Mouse (Mus musculus) heart, embryonic 12.5 days (tissue): ENCODE measurements at regions not wholly inside any gene's neighbourhood (a gene's known extent, or its start where the extent isn't known, plus 50 kb on each side); places are given as distances from the start of the nearest gene placed in this dataset.

Source experiments
- ATAC-seq: fragments of 200-750 bp; cut with Nextera tagmentation; 2 replicates; pipeline ENCODE4 v1.8.0; 2017; ENCODE audit warnings: moderate TSS enrichment, moderate library complexity; ENCODE audit not compliant: insufficient number of reproducible peaks, low FRiP score
- H3K27ac ChIP-seq: fragments of 300-500 bp; sonication (generic); 2 replicates; pipeline ENCODE4 v1.5.1; 2016; ENCODE audit warnings: mild to moderate bottlenecking, moderate library complexity; ENCODE audit not compliant: poor library complexity, severe bottlenecking
- H3K27me3 ChIP-seq: fragments of 300-500 bp; sonication (generic); replicated peaks from 2 replicates; pipeline ENCODE4 v1.6.1; 2016; ENCODE audit warnings: mild to moderate bottlenecking, moderate library complexity
- H3K36me3 ChIP-seq: fragments of 300-500 bp; sonication (generic); 2 replicates; pipeline ENCODE4 v1.6.1; 2016; ENCODE audit warnings: mild to moderate bottlenecking, moderate library complexity
- H3K4me1 ChIP-seq: fragments of 300-500 bp; sonication (generic); replicated peaks from 2 replicates; pipeline ENCODE4 v1.6.1; 2016; ENCODE audit warnings: mild to moderate bottlenecking
- H3K4me2 ChIP-seq: fragments of 300-500 bp; sonication (generic); 2 replicates; pipeline ENCODE4 v1.6.1; 2016; ENCODE audit warnings: mild to moderate bottlenecking, moderate library complexity
- H3K4me3 ChIP-seq: fragments of 300-500 bp; sonication (generic); 2 replicates; pipeline ENCODE4 v1.5.1; 2016; ENCODE audit warnings: mild to moderate bottlenecking
- H3K9ac ChIP-seq: fragments of 300-500 bp; sonication (generic); 2 replicates; pipeline ENCODE4 v1.6.1; 2016; ENCODE audit warnings: mild to moderate bottlenecking, moderate library complexity
- H3K9me3 ChIP-seq: fragments of 300-500 bp; sonication (generic); replicated peaks from 2 replicates; pipeline ENCODE4 v1.6.1; 2016; ENCODE audit warnings: mild to moderate bottlenecking, moderate library complexity
- WGBS: fragments of 180-500 bp; shearing (Covaris S2); methylation state at CpG from one replicate; pipeline ENCODE4 v1.1.7; 2016; 5-methylcytosine and 5-hydroxymethylcytosine counted together

GRCm38 (mm10) chr10:122566601-122567000 is 112.0 kb upstream of the Ppm1h start:
- no peak overlapping the region for H3K4me3 ChIP-seq
- no peak overlapping the region for H3K27ac ChIP-seq
- ATAC-seq = no peak
- H3K27me3 ChIP-seq = no peaks in the 10 kb centered on the region
- H3K4me1 ChIP-seq = no peaks in the 10 kb centered on the region; the same call in 1 of the 2 replicates
- no peaks in the 10 kb centered on the region for H3K36me3 ChIP-seq
- H3K9me3 ChIP-seq = no peaks in the 10 kb centered on the region
- 58% methylated on average over 4 of the region's 4 CpGs for WGBS
- no peak overlapping the region for H3K9ac ChIP-seq
- no peak overlapping the region for H3K4me2 ChIP-seq

GRCm38 (mm10) chr10:122569546-122570202 is 108.9 kb upstream of the Ppm1h start:
- no peaks in the 10 kb centered on the region for H3K36me3 ChIP-seq
- H3K9ac ChIP-seq = no peak overlapping the region
- peaks cover 6% of the 10 kb centered on the region for H3K4me1 ChIP-seq
- no peaks in the 10 kb centered on the region for H3K27me3 ChIP-seq
- WGBS = 75% methylated on average over 13 of the region's 13 CpGs
- no peak for ATAC-seq
- no peak overlapping the region for H3K4me3 ChIP-seq
- H3K27ac ChIP-seq = no peak overlapping the region
- H3K9me3 ChIP-seq = no peaks in the 10 kb centered on the region
- H3K4me2 ChIP-seq = no peak overlapping the region

- Histone ChIP-seq H3K27ac (no peak overlapping the region), H3K36me3 (no peaks in the 10 kb centered on the region), H3K9me3 (no peaks in the 10 kb centered on the region), H3K27me3 (no peaks in the 10 kb centered on the region), H3K4me1 (peaks cover 11% of the 10 kb centered on the region), H3K9ac (no peak overlapping the region), H3K4me3 (no peak overlapping the region), H3K4me2 (no peak overlapping the region)
- ATAC-seq = no peak
- 29% methylated on average over 13 of the region's 13 CpGs for WGBS
These were observed 107.5 kb upstream of the Ppm1h start for GRCm38 (mm10) chr10:122570909-122571551.

GRCm38 (mm10) chr10:122576171-122577063 is 102.1 kb upstream of the Ppm1h start:
- WGBS = 89% methylated on average over 8 of the region's 8 CpGs
- H3K36me3 ChIP-seq = no peaks in the 10 kb centered on the region
- H3K9ac ChIP-seq = no peak overlapping the region
- H3K9me3 ChIP-seq = no peaks in the 10 kb centered on the region
- ATAC-seq = no peak
- H3K27ac ChIP-seq = no peak overlapping the region
- no peak overlapping the region for H3K4me3 ChIP-seq
- no peaks in the 10 kb centered on the region for H3K27me3 ChIP-seq
- H3K4me2 ChIP-seq = no peak overlapping the region
- H3K4me1 ChIP-seq = peaks cover 11% of the 10 kb centered on the region

- WGBS = 50% methylated on average over 24 of the region's 24 CpGs
- H3K4me2 ChIP-seq = no peak overlapping the region
- H3K9me3 ChIP-seq = no peaks in the 10 kb centered on the region
- no peak for ATAC-seq
- H3K36me3 ChIP-seq = no peaks in the 10 kb centered on the region
- peaks cover 11% of the 10 kb centered on the region for H3K4me1 ChIP-seq
- no peak overlapping the region for H3K4me3 ChIP-seq
- no peak overlapping the region for H3K27ac ChIP-seq
- no peak overlapping the region for H3K9ac ChIP-seq
- no peaks in the 10 kb centered on the region for H3K27me3 ChIP-seq
These were observed 100.2 kb upstream of the Ppm1h start for GRCm38 (mm10) chr10:122578209-122579001.

- 69% methylated on average over 7 of the region's 7 CpGs for WGBS
- no peaks in the 10 kb centered on the region for H3K36me3 ChIP-seq
These were observed 97.5 kb upstream of the Ppm1h start for GRCm38 (mm10) chr10:122581096-122581495.

DNA sequence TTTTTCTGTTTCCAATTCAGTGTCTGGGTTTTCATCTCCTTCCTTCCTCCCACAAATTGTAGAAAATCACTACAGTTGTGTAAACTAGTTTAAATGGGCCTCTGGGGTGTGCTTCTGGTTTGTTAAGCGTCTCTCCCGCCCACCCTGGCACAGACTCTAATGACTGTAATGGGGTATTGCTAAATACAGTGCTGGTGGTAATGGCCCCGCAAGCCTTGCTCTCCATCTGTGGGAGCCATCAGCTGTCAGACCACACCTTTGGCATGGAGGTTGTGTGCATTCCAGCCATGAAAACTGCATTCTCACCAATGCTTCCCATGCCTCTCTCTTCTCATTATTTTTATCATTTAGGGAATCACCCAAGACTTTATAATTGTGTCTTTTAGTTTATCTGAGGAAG is 91.0 kb upstream of the Ppm1h start:
- no peak overlapping the region for H3K4me3 ChIP-seq
- no peaks in the 10 kb centered on the region for H3K9me3 ChIP-seq
- H3K36me3 ChIP-seq = no peaks in the 10 kb centered on the region
- WGBS = 71% methylated on average over 3 of the region's 3 CpGs
- no peaks in the 10 kb centered on the region for H3K27me3 ChIP-seq
- H3K4me2 ChIP-seq = no peak overlapping the region
- no peaks in the 10 kb centered on the region for H3K4me1 ChIP-seq
- H3K9ac ChIP-seq = no peak overlapping the region
- ATAC-seq = no peak
- no peak overlapping the region for H3K27ac ChIP-seq

More at GRCm38 (mm10) chr10:122581096-122581495, 97.5 kb upstream of the Ppm1h start:
- Histone ChIP-seq H3K4me1 (no peaks in the 10 kb centered on the region), H3K4me2 (no peak overlapping the region), H3K4me3 (no peak overlapping the region), H3K27ac (no peak overlapping the region), H3K9ac (no peak overlapping the region), H3K27me3 (no peaks in the 10 kb centered on the region), H3K9me3 (no peaks in the 10 kb centered on the region)
- ATAC-seq = no peak

- Histone ChIP-seq H3K27me3 (no peaks in the 10 kb centered on the region; the same call in 1 of the 2 replicates), H3K36me3 (no peaks in the 10 kb centered on the region), H3K9ac (no peak overlapping the region), H3K4me3 (no peak overlapping the region), H3K27ac (no peak overlapping the region), H3K4me1 (0 out of 2 replicates have a peak, but pooled peaks cover 3% of the 10 kb centered on the region), H3K4me2 (no peak overlapping the region), H3K9me3 (no peaks in the 10 kb centered on the region)
- WGBS = 79% methylated on average over 2 of the region's 2 CpGs
- ATAC-seq = no peak
These were observed 79.1 kb upstream of the Ppm1h start for GRCm38 (mm10) chr10:122599511-122599910.

GRCm38 (mm10) chr10:122602394-122602793 is 76.2 kb upstream of the Ppm1h start:
- Histone ChIP-seq H3K4me1 (0 out of 2 replicates have a peak, but pooled peaks cover 3% of the 10 kb centered on the region), H3K9ac (no peak overlapping the region), H3K9me3 (no peaks in the 10 kb centered on the region), H3K27ac (no peak overlapping the region), H3K4me3 (no peak overlapping the region), H3K4me2 (no peak overlapping the region; the same call in 1 of the 2 replicates), H3K27me3 (no peaks in the 10 kb centered on the region; the same call in 1 of the 2 replicates), H3K36me3 (no peaks in the 10 kb centered on the region)
- 19% methylated on average over 6 of the region's 6 CpGs for WGBS
- ATAC-seq = no peak

- WGBS = 70% methylated on average over 1 of the region's 1 CpGs
- H3K9me3 ChIP-seq = no peaks in the 10 kb centered on the region
- no peak overlapping the region for H3K4me3 ChIP-seq
- no peaks in the 10 kb centered on the region for H3K36me3 ChIP-seq
- no peak for ATAC-seq
- no peak overlapping the region for H3K27ac ChIP-seq
- H3K9ac ChIP-seq = no peak overlapping the region
- H3K4me1 ChIP-seq = 0 out of 2 replicates have a peak, but pooled peaks cover 3% of the 10 kb centered on the region
- H3K4me2 ChIP-seq = no peak overlapping the region
- H3K27me3 ChIP-seq = no peaks in the 10 kb centered on the region
These were observed 74.6 kb upstream of the Ppm1h start for GRCm38 (mm10) chr10:122603960-122604359.
